Mouse (Mus musculus) ovary, postnatal 10 days (tissue): ENCODE data around the gene Olfr701.

Experiments
- DNase-seq: peaks from one replicate; pipeline ENCODE4 v3.0.0; 2022; ENCODE audit warnings: low spot score

The Olfr701 gene

GRCm38 (mm10) chr7:106813829-106814228 is at the start of gene Olfr701:
TSS of gene Olfr701 (plus strand) at chr7:106814129.
- no peak for DNase-seq

GRCm38 (mm10) chr7:106788330-106788729 is 25.6 kb upstream of the Olfr701 start:
- DNase-seq = no peak

GRCm38 (mm10) chr7:106793098-106793497 is 20.8 kb upstream of the Olfr701 start, which contains the start of gene Olfr699:
TSS of gene Olfr699 (minus strand) at chr7:106793198.
- DNase-seq = no peak

- DNase-seq = no peak
Observed at GRCm38 (mm10) chr7:106808734-106809133, 5.2 kb upstream of the Olfr701 start, which contains the start of gene Olfr700. TSS of gene Olfr700 (minus strand) at chr7:106808834.

GRCm38 (mm10) chr7:106815775-106816174 is 1.8 kb downstream of the Olfr701 start:
- no peak for DNase-seq

- DNase-seq = no peak
Observed at GRCm38 (mm10) chr7:106818414-106818813, 4.5 kb downstream of the Olfr701 start.

GRCm38 (mm10) chr7:106833793-106834192 is 19.9 kb downstream of the Olfr701 start, which contains the start of gene Olfr702:
TSS of gene Olfr702 (minus strand) at chr7:106833893.
- DNase-seq = no peak

- DNase-seq = no peak
Observed at GRCm38 (mm10) chr7:106843060-106843459, 29.1 kb downstream of the Olfr701 start, which contains the start of gene Olfr703. TSS of gene Olfr703 (plus strand) at chr7:106843360.

- no peak for DNase-seq
Observed at GRCm38 (mm10) chr7:106862885-106863284, 49.0 kb downstream of the Olfr701 start, which contains the start of gene Olfr704. TSS of gene Olfr704 (plus strand) at chr7:106863185.
